10 mouse cellular contexts compared by ENCODE assay signal in genomic region chr2:165407700-165408301, GRCm38 (mm10). TPM values are rescaled to one million over a fixed set of nuclear protein-coding genes. Genes with fewer than 3 reads are reported as not detected.
DNase-seq lines count a peak whose midpoint lies in the region; ATAC-seq and TF ChIP-seq lines count a peak whose summit lies in the region.
"Had no signal": no experiment of that assay in that cellular context is flagged by ENCODE, and none has a peak within 500 bp of the region (broad histone marks: within the 10 kb centered on the region; RNA-seq: fewer than 3 reads in every experiment).

No protein-coding gene starts in this region.

- 25% methylated on average over 10 of the region's 10 CpGs for WGBS in spleen, adult 2 months

- no peaks in the 10 kb centered on the region for H3K27me3 ChIP-seq in spleen, adult 2 months (ENCODE audit: control insufficient read depth, insufficient read depth, low read length)

- no peak overlapping the region for H3K4me3 ChIP-seq in spleen, adult 2 months (ENCODE audit: extremely low read depth, insufficient read depth, insufficient read length)

- peak; percentile 71 for DNase-seq in cerebellum, adult 11 months
- peak; percentile 45 for DNase-seq in A20 (ENCODE audit: low read depth, low spot score)
- peak; percentile 54 to 59 for DNase-seq in adrenal gland, postnatal 4 days (ENCODE audit: low spot score in 2 of 2)
- peak; percentile 77 for DNase-seq in fibroblast of lung, adult 2 months (ENCODE audit: low read depth)
- DNase-seq in kidney, postnatal 4 days = peak; percentile 74 to 78
- peak; percentile 78 for DNase-seq in lung, postnatal 36 days
- peak in 1 of 2 experiments; percentile 66 for DNase-seq in spleen, adult 2 months (ENCODE audit: low read depth in 1 of 2, low spot score in 2 of 2)

- no peak for TF ChIP-seq POLR2A in spleen, adult 2 months (IDR thresholded peaks at IDR 0.05; ENCODE audit: low read depth, low read length)

- H3K27ac ChIP-seq in spleen, adult 2 months (ENCODE audit: insufficient read depth, low read length) = no peak overlapping the region

- no peaks in the 10 kb centered on the region for H3K36me3 ChIP-seq in spleen, adult 2 months (ENCODE audit: control insufficient read depth, insufficient read depth, low read length)

- no peaks in the 10 kb centered on the region for H3K4me1 ChIP-seq in spleen, adult 2 months (ENCODE audit: control insufficient read depth, insufficient read depth, insufficient read length)

- peak; percentile 79; the same call in 1 of the 2 replicates for TF ChIP-seq CTCF in spleen, adult 2 months (IDR thresholded peaks at IDR 0.05; ENCODE audit: extremely low read depth, insufficient read depth, insufficient read length, insufficient replicate concordance)

- no peak for ATAC-seq in cerebellum, adult (ENCODE audit: insufficient number of reproducible peaks, low FRiP score, low TSS enrichment)

RNA-seq across cellular contexts. Expression of gene Ocstamp, which starts 7.6 kb away (rescaled TPM):
- total RNA-seq in adrenal gland, postnatal 4 days (2021) = under 1 TPM; 0.08 to 0.45 TPM
- polyA plus RNA-seq in spleen, adult 2 months (2012; rRNA removed) = 1.6 and 1.7 TPM in 2 replicates

RNA-seq across cellular contexts. Expression of gene Zfp334, which starts 19.7 kb away (rescaled TPM):
- 1 to 10 TPM; 8.9 to 9.1 TPM for total RNA-seq in adrenal gland, postnatal 4 days (2021)
- 0.39 and 0.47 TPM in 2 replicates for polyA plus RNA-seq in spleen, adult 2 months (2012; rRNA removed)

RNA-seq across cellular contexts. Expression of gene Zfp663, which starts 39.3 kb away (rescaled TPM):
- total RNA-seq in adrenal gland, postnatal 4 days (2021) = under 1 TPM in 1 of 2 experiments, not detected in 1; 0.34 TPM
- polyA plus RNA-seq in spleen, adult 2 months (2012; rRNA removed) = 0.13 TPM in 1 of 2 replicates, not detected in the other
- total RNA-seq: ES-E14 had no signal
- polyA plus RNA-seq: large intestine, adult 2 months had no signal
